Mouse (Mus musculus) layer of hippocampus, postnatal 10 days (tissue): ENCODE measurements around the gene Mrps34. TPM values are rescaled to one million over a fixed set of nuclear protein-coding genes. Genes with fewer than 3 reads are reported as not detected.

Source experiments
- DNase-seq, 2 experiments: peaks; one replicate each; pipeline ENCODE4 v3.0.0; 2021; ENCODE audit warnings: low spot score in 2 of 2
- total RNA-seq, 2 experiments: library from RNA; stranded (reverse); gene quantifications; 2 replicates each; pipeline ENCODE4 v1.2.3; 2021

Gene Mrps34
- total RNA-seq, 2 experiments from 2014 or later, result 74.1 to 77.8 TPM

- DNase-seq, result no peak
These were observed 16.4 kb upstream of the Mrps34 start for GRCm38 (mm10) chr17:24878531-24878930.

GRCm38 (mm10) chr17:24881738-24882440, 13.0 kb upstream of the Mrps34 start:
- no peak for DNase-seq

GRCm38 (mm10) chr17:24884391-24884790, 10.5 kb upstream of the Mrps34 start:
- DNase-seq, result no peak

- no peak for DNase-seq
These were observed 9.4 kb upstream of the Mrps34 start for GRCm38 (mm10) chr17:24885356-24886133.

- peak; percentile 95 to 97 for DNase-seq
These were observed 8.6 kb upstream of the Mrps34 start, which contains the start of the genes Nubp2 and Spsb3 for GRCm38 (mm10) chr17:24886134-24886931. Nubp2 (minus strand) TSS chr17:24886349. Spsb3 (plus strand) TSS chr17:24886643.

- no peak for DNase-seq
These were observed 8.0 kb upstream of the Mrps34 start for GRCm38 (mm10) chr17:24886932-24887271.

- no peak for DNase-seq
These were observed 7.4 kb upstream of the Mrps34 start for GRCm38 (mm10) chr17:24887291-24888080.

GRCm38 (mm10) chr17:24888862-24889261, 6.1 kb upstream of the Mrps34 start:
- no peak for DNase-seq

GRCm38 (mm10) chr17:24890151-24891092, 4.5 kb upstream of the Mrps34 start:
- no peak for DNase-seq

GRCm38 (mm10) chr17:24891321-24891720, 3.6 kb upstream of the Mrps34 start:
- no peak for DNase-seq

GRCm38 (mm10) chr17:24892785-24893184, 2.1 kb upstream of the Mrps34 start:
- no peak for DNase-seq

GRCm38 (mm10) chr17:24893276-24893675, 1.6 kb upstream of the Mrps34 start:
- no peak for DNase-seq

- DNase-seq, result peak in 1 of 2 experiments; percentile 55
These were observed 588 bp upstream of the Mrps34 start for GRCm38 (mm10) chr17:24894061-24894994.

- DNase-seq, result no peak
These were observed 790 bp downstream of the Mrps34 start for GRCm38 (mm10) chr17:24895571-24896240.

GRCm38 (mm10) chr17:24896241-24896992, 1.5 kb downstream of the Mrps34 start, which contains the start of gene Nme3:
Nme3 (plus strand) TSS chr17:24896500.
- peak; percentile 68 to 79 for DNase-seq

GRCm38 (mm10) chr17:24896993-24897269, 2.0 kb downstream of the Mrps34 start:
- no peak for DNase-seq

GRCm38 (mm10) chr17:24897600-24897999, 2.7 kb downstream of the Mrps34 start:
- no peak for DNase-seq
